Mouse (Mus musculus) left cerebral cortex, adult 9 months (tissue): ENCODE measurements around the gene Plekhs1.
"Not testable (repeated sequence)": the region's sequence is repeated elsewhere in the genome, so short reads cannot be mapped to it uniquely, and the experiment has no call there.

Experiments
- DNase-seq, 2 experiments: peaks; one replicate each; pipeline ENCODE4 v3.0.0; 2022; ENCODE audit warnings: low spot score in 2 of 2

The Plekhs1 gene

GRCm38 (mm10) chr19:56519408-56519807 is 58.0 kb downstream of the Plekhs1 start:
- not testable (repeated sequence) for DNase-seq

DNA sequence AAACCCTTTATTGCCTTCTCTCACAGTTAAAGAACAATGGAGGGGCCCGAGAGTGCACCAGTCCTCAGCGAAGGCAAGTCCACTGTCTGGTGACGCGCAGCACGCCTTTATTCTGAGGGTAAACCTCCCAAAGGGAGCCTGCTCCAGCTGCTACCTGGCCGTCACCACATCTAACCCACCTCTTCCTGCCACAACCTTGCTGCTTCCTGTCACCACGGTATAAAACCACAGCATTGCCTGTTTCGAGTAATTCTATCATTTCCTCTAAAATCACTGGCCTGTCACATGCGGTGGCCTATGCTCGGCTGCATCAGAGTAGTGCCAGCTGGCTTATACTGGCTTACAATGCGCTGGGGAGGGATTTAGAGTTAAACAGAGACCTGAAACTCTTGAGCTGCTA is 69.1 kb downstream of the Plekhs1 start:
- DNase-seq, result not testable (repeated sequence)

DNA sequence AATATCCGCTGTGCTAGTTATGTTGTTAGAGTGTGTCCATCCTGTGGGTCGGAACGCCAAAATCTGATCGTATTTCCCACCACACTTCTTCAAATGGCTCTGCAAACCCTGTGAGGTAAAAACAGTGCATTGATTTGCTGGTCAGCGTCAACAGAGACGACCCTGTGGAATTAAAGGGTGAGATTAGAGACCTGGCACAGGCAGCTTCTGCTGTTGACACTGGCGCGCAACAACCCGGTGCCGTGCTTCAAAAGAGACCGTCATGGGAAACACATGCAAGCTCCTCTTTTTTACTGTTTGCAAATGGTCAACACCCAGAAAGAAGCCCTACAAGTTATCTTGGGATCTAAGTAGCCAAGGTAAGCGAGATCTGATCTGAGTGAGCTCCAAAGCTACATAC is 69.8 kb downstream of the Plekhs1 start:
- DNase-seq, result no peak

DNA sequence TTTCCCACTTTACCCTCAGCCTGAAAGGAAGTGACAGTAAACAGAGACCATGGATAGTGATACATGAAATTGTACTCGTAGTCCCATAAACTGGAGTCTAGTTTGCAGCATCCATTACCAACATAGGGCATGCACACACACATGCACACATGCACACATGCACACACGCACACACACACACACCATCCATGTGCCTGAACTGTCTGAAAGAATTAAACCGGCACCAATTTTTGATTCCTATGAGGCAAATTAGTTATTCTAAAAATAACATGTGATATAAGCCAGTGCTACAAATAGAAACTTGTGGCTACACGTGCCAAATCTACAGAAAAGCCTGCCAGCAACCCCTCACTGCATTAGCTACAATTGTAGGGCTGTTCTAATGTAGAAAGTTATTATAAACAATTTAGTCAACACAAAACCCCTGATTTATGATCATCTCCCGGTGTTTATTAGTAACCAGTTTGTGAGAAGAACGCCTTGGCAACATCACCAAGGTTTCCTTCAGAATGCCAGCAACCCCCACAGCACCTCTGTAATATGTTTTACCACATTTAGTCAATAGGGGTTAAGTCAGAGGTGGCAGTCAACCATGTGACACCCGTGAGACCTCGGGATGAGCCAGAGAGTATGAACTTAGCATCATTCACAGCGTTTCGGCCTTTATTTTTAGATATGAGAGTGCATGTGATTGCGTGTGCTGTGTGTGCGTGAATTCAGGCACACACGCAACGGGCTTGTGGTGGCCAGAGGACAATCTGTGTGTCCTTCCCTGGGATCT is 72.0 kb downstream of the Plekhs1 start:
- no peak for DNase-seq

DNA sequence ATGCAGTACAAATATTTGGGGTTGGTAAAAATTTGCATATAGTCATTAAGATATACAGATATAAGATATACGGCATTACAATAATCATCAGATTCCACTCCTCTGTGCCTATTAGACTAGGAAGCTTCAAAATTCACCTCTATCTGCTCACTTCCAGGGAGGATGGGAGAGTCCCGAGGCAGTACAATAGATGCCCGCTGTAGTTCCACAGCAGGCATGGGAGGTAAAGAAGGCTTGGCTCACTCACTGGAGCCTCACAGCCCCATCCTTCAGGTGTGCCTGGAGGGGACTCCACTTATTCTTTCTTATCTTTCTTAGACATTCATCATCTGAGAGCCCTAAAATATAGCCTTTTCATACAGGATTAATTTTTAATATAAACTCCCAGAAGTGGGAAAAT is 72.9 kb downstream of the Plekhs1 start:
- no peak for DNase-seq

GRCm38 (mm10) chr19:56535064-56535463 is 73.6 kb downstream of the Plekhs1 start:
- no peak for DNase-seq

- no peak for DNase-seq
These were observed 74.3 kb downstream of the Plekhs1 start for GRCm38 (mm10) chr19:56535765-56536164.
